Mouse (Mus musculus) retina, postnatal 1 day (tissue): ENCODE measurements around the gene Csrp3.
A peak's percentile ranks its signal among the peaks of the same experiment; 100 is the strongest.

Source experiments
- DNase-seq: peaks from one replicate; pipeline ENCODE4 v3.0.0-alpha.2; 2012

The Csrp3 gene

GRCm38 (mm10) chr7:48864671-48865458 lies 17.0 kb upstream of the Csrp3 start:
- no peak for DNase-seq

- no peak for DNase-seq
Observed at GRCm38 (mm10) chr7:48864199-48864598, 16.4 kb upstream of the Csrp3 start.

GRCm38 (mm10) chr7:48861796-48862195 lies 14.0 kb upstream of the Csrp3 start:
- no peak for DNase-seq

GRCm38 (mm10) chr7:48860948-48861347 lies 13.1 kb upstream of the Csrp3 start:
- DNase-seq: no peak

GRCm38 (mm10) chr7:48859362-48859761 lies 11.5 kb upstream of the Csrp3 start:
- DNase-seq: no peak

GRCm38 (mm10) chr7:48858257-48858656 lies 10.4 kb upstream of the Csrp3 start:
- DNase-seq: no peak

GRCm38 (mm10) chr7:48855461-48855860 lies 7.6 kb upstream of the Csrp3 start:
- no peak for DNase-seq

GRCm38 (mm10) chr7:48853496-48853895 lies 5.7 kb upstream of the Csrp3 start:
- DNase-seq: no peak

GRCm38 (mm10) chr7:48851529-48852104 lies 3.8 kb upstream of the Csrp3 start:
- DNase-seq: no peak

- peak; percentile 19 for DNase-seq
Observed at GRCm38 (mm10) chr7:48846755-48847154, 1.1 kb downstream of the Csrp3 start.

GRCm38 (mm10) chr7:48845213-48845973 lies 2.4 kb downstream of the Csrp3 start:
- no peak for DNase-seq

- no peak for DNase-seq
Observed at GRCm38 (mm10) chr7:48843541-48843940, 4.3 kb downstream of the Csrp3 start.

- no peak for DNase-seq
Observed at GRCm38 (mm10) chr7:48842353-48842752, 5.5 kb downstream of the Csrp3 start.

GRCm38 (mm10) chr7:48841538-48841937 lies 6.3 kb downstream of the Csrp3 start:
- DNase-seq: no peak

GRCm38 (mm10) chr7:48840545-48840944 lies 7.3 kb downstream of the Csrp3 start:
- peak; percentile 44 for DNase-seq

- peak; percentile 12 for DNase-seq
Observed at GRCm38 (mm10) chr7:48838434-48838833, 9.4 kb downstream of the Csrp3 start.

- DNase-seq: no peak
Observed at GRCm38 (mm10) chr7:48836949-48837348, 10.9 kb downstream of the Csrp3 start.

GRCm38 (mm10) chr7:48834989-48835626 lies 12.7 kb downstream of the Csrp3 start:
- DNase-seq: peak; percentile 43

GRCm38 (mm10) chr7:48834371-48834970 lies 13.4 kb downstream of the Csrp3 start:
- DNase-seq: peak; percentile 30

GRCm38 (mm10) chr7:48832735-48833134 lies 15.1 kb downstream of the Csrp3 start:
- DNase-seq: no peak

- no peak for DNase-seq
Observed at GRCm38 (mm10) chr7:48830395-48830794, 17.4 kb downstream of the Csrp3 start.

- no peak for DNase-seq
Observed at GRCm38 (mm10) chr7:48829177-48829910, 18.5 kb downstream of the Csrp3 start.
